Mouse (Mus musculus): Measurements from ENCODE around the gene Ubr2.

The Ubr2 gene

DNA sequence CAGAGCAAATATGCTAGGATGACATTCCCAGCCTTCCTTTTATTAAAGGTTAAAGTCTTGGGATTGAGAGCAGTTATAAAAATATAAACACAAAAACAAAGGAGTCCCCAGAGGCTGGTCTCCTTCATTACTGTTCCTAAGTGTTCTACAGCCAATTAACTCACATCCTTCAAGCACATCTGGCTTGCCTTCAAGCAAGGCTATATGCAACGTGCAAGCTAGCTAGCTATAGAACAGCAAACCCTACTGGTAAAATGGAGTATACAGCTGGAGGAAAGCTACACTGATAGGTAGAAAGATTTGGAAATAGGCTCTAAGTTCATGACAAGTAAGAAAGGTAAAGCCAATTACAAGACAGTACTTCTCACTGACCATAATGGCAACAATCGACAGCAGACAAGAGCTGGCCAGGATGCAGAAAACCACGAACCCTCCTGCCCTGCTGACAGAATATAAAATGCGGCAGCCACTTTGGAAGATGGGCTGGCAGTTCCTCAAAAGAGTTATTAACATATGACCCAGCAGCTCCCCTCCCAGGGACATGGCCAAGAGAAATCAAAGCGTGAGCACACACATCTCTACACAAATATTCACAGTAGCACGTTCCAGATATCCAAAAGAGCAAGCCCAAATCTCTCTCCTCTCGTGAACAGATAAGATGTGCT is 4.5 kb downstream of the Ubr2 start:
- no peak for DNase-seq (ENCODE audit: extremely low spot score, low spot score)

DNA sequence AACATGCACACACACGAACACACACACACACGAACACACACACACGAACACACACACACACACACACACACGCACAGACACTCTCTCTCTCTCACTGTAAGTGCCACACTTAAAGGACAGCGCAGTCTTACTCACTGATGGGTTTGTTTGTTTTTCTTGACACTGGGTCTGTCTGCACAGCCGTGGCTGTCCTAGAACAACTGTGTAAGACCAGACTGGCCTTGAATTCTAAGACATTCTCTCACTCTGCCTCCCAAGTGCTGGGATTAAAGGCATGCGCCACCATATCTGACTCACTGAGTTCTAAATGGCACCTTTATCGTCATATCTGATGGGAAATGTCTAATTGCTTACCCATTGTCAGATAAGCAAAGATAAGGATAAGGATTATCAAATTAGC is 7.1 kb downstream of the Ubr2 start:
- DNase-seq (ENCODE audit: extremely low spot score, low spot score): no peak

DNA sequence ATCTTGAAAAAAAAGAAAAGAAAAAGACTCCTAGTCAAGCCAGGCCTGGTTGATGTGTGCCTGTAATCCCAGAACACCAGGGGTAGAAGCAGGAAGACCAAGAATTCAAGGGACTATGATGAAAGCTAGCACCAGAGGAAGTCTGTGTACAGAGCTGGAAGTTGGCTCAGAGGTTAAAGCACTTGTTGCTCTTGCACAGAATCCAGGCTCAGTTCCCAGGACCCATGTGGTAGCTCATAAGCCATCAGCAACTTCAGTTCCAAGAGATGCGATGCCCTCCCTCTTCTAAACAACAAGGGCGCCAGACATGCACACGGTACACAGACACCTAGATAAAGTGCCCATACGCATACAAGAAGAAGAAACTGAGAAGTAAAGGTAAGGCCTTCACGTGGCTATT is 8.0 kb downstream of the Ubr2 start:
- DNase-seq (ENCODE audit: extremely low spot score, low spot score): no peak

DNA sequence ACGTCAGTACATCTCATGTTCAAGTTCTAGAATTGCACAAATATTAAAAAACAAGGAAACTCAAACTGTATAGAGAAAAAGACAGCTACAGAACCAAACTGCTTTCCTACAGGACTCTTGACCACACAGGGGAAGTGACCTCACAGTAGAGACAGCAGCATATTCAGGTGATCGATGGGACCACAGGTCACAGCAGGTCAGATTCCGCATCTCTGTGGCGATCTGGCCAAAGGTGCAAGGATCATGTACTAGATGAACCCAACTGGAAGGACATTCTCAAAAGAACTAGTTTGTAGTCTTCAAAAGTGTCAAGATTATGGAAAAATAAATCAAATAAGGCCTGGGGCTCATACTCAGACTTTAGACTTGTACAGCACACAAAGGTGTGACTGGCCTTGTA is 11.5 kb downstream of the Ubr2 start:
- DNase-seq (ENCODE audit: extremely low spot score, low spot score): no peak

DNA sequence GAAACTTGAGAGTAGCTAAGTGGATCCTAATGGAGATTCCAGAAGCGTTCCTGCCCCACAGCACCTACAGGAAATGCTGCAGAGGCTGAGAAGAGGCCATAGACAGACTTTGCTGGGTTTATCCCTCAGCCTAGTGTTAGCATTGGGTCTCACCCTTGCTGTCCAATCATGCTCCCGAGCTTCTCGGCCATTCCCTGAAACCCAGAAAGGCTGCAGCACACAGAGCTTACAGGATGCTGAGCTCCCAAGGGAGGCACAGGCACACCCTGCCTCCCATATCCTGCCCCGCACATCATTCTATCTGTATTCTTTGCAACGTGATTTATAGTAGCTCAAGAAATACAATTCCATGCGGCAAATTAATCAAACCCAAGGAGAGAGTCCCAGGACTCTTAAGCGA is 13.9 kb downstream of the Ubr2 start:
- DNase-seq (ENCODE audit: extremely low spot score, low spot score): no peak

GRCm38 (mm10) chr17:46995621-46996020 is 14.7 kb downstream of the Ubr2 start:
- no peak for DNase-seq (ENCODE audit: extremely low spot score, low spot score)

DNA sequence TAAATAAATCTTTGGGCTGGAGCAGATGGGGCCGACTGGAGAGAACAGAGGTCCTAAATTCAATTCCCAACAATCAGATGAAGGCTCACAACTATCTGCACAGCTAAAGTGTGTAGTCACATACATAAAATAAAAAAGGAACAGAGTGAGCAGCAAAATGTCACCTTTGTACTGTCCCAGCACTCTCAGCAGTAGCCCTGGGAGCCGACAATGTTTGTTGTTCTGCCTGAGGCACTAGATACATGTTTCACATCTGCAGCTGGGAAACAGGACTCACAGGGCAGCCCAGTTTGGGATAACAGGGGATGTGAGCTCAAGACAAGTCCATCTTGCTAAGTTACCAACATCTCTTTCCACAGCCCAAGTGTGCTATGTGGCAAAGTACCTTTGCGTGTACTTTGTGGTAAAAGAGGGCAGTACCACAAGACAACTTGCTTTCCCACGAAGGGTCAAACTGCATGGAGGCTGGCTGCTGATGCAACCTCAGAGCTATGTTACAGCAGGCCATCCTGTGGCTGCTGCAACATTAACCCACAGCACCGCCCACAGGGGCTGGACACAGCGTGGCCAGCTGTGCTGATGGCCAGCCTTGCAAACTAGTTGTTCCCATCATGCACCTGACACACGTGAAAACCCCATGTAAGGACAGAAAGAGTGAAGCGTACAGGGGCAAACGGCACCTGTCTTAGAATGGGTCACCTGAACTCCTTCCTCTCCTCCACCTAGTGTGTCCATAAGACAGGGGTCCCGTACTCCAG is 15.5 kb downstream of the Ubr2 start:
- DNase-seq (ENCODE audit: extremely low spot score, low spot score): no peak

DNA sequence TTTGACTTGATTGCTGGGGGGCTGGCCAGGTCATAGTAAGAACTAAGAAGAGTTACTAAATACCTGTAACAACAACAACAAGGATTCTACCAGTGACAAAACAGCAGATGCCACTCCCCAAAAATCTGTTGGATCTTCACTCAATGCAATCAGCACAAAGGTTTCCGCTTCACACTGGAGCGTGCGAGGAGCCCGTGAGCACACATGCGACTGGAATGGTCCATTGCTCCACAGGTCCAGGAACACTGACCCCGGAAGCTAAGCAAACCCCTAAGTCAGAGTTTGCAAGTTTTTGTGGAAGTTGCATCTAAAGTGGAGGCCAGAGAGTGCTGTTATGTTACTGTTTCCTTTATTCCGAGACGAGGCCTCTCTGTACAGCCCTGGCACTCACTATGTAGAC is 16.7 kb downstream of the Ubr2 start:
- no peak for DNase-seq (ENCODE audit: extremely low spot score, low spot score)

DNA sequence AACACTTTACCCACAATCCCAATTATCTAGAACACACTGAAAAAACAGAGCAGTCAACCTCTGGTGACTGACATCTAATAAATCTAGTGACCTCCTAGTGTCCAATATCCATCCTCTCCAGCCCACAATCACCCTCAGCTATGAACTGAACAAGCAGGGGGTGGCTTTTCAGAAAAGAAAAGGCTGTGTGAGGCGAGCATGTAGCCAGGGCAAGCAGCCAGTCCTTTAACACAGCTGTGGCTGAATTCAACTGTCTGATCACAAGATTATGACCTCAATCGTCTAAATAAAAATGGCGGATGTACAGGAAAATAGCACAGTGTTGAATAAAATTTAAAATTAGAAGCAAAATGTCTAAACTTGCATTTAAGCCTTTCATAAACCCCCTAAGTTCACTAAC is 22.7 kb downstream of the Ubr2 start:
- DNase-seq (ENCODE audit: extremely low spot score, low spot score): no peak

DNA sequence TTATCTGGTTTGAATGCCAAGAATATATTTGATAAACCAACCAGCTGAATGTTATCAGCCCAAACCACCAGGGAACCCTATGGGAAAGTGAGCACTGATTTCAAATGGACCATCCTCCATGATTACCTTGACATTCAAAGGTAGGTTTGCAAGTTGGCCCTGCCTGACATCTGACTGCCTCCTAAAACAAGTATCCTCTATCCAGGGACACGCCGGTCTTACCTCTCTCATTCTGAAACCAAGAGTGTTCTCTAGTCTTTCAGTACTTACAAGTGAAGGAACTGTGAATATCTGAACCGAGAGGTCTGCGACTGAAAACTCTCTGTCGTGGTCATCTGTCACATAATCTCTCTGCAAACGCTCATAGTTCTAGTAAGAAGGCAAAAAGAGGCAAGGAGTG is 30.3 kb downstream of the Ubr2 start:
- no peak for DNase-seq (ENCODE audit: extremely low spot score, low spot score)

DNA sequence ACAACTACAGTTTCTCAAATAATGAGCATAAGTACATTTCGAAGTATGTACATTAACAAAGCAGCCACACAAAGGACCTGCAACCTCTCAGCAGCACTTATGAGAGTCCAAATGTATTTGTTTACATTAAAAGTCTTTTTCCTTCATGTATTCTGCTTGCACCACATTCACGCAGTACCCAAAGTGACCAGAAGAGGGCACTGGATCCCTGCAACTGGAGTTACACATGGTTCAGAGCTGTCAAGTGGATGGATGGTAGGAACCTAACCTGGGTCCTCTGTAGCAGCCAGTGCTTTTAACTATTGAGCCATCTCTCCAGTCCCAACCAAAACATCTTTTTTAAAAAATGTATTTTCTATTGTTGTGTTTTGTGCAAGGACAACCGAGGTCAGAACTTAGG is 35.2 kb downstream of the Ubr2 start:
- DNase-seq (ENCODE audit: extremely low spot score, low spot score): peak; percentile 71

GRCm38 (mm10) chr17:46972603-46973002 is 37.8 kb downstream of the Ubr2 start:
- DNase-seq (ENCODE audit: extremely low spot score, low spot score): no peak

GRCm38 (mm10) chr17:46966892-46967291 is 43.5 kb downstream of the Ubr2 start:
- DNase-seq (ENCODE audit: extremely low spot score, low spot score): no peak

- DNase-seq (ENCODE audit: extremely low spot score, low spot score): no peak
These were observed 47.2 kb downstream of the Ubr2 start for GRCm38 (mm10) chr17:46963186-46963585.

GRCm38 (mm10) chr17:46962153-46962552 is 48.2 kb downstream of the Ubr2 start:
- no peak for DNase-seq (ENCODE audit: extremely low spot score, low spot score)

GRCm38 (mm10) chr17:46960216-46960615 is 50.1 kb downstream of the Ubr2 start:
- DNase-seq (ENCODE audit: extremely low spot score, low spot score): no peak

GRCm38 (mm10) chr17:46958045-46958444 is 52.3 kb downstream of the Ubr2 start:
- no peak for DNase-seq (ENCODE audit: extremely low spot score, low spot score)

GRCm38 (mm10) chr17:46946276-46946675 is 64.1 kb downstream of the Ubr2 start:
- DNase-seq (ENCODE audit: extremely low spot score, low spot score): no peak

DNA sequence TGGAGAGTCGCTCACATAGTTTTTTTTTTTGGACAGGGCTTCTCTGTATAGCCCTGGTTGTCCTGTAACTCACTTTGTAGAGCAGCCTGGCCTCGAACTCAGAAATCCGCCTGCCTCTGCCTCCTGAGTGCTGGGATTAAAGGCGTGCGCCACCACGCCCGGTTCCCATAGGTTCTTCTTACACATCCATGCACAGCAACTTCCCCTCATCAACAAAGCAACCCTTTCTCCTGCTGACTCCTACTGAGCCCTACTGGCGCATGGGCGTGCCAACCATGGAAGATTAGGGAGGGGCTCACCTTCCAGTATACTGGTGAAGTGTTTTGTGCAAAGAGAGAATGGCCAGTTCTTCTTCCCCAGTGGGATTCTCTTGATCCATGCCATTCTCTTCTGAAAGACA is 67.9 kb downstream of the Ubr2 start:
- DNase-seq (ENCODE audit: extremely low spot score, low spot score): no peak

GRCm38 (mm10) chr17:46940461-46940860 is 69.9 kb downstream of the Ubr2 start:
- DNase-seq (ENCODE audit: extremely low spot score, low spot score): no peak

GRCm38 (mm10) chr17:46933557-46934348 is 76.6 kb downstream of the Ubr2 start:
- DNase-seq (ENCODE audit: extremely low spot score, low spot score): peak; percentile 54

GRCm38 (mm10) chr17:46932961-46933360 is 77.4 kb downstream of the Ubr2 start:
- DNase-seq (ENCODE audit: extremely low spot score, low spot score): no peak
